13 mouse cellular contexts compared by ENCODE assay signal in the genomic region with DNA sequence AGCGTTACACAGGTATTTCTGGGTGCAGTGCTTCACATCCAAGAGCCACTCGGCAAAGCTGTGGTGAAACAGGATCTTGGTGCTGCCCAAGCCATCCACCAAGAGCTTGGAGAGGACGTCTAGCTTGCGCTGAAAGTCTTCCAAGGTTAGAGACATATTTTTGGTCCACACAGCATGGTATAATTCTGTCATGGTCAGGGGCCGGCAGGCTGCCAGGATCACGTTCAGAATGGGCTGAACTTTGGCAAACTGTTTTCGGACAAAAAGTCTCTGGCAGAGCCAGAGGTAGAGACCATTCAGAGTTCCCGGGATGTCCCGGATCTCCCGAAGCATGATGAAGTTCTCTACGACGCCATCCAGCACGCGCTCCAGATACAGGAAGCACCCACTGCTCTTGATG.
"Had no signal": no experiment of that assay in that cellular context is flagged by ENCODE, and none has a peak within 500 bp of the region (broad histone marks: within the 10 kb centered on the region; RNA-seq: fewer than 3 reads in every experiment).

No protein-coding gene starts in this region.

- DNase-seq: kidney, adult 8-10 months; kidney, postnatal 10 days; kidney, postnatal 36 days; liver; lung, adult 18-20 months; lung, postnatal 14 days; lung, postnatal 4 days; retina, postnatal 1 day; right cerebral cortex, postnatal 25 days; spleen, adult 18-20 months; thymus, postnatal 25 days had no signal

- ATAC-seq: liver, embryonic 12.5 days; midbrain, embryonic 13.5 days had no signal
